Mouse (Mus musculus) c-Kit-positive CD71-negative TER-119-negative erythroid progenitor cells, embryonic 14.5 days (primary cell): ENCODE measurements around the gene Zfp36l2.

Experiments
- DNase-seq: peaks from one replicate; pipeline ENCODE4 v3.0.0-alpha.2; 2013; ENCODE audit warnings: low read depth

The Zfp36l2 gene

GRCm38 (mm10) chr17:84151306-84151705 lies 36.4 kb downstream of the Zfp36l2 start:
- DNase-seq, result no peak

- no peak for DNase-seq
These were observed 37.5 kb downstream of the Zfp36l2 start for GRCm38 (mm10) chr17:84150291-84150690.

- no peak for DNase-seq
These were observed 38.2 kb downstream of the Zfp36l2 start for GRCm38 (mm10) chr17:84149566-84149965.

GRCm38 (mm10) chr17:84148499-84149484 lies 39.0 kb downstream of the Zfp36l2 start:
- no peak for DNase-seq

GRCm38 (mm10) chr17:84147183-84148108 lies 40.3 kb downstream of the Zfp36l2 start:
- no peak for DNase-seq

GRCm38 (mm10) chr17:84146458-84147182 lies 41.1 kb downstream of the Zfp36l2 start:
- no peak for DNase-seq

- no peak for DNase-seq
These were observed 41.9 kb downstream of the Zfp36l2 start for GRCm38 (mm10) chr17:84145826-84146287.

- no peak for DNase-seq
These were observed 42.8 kb downstream of the Zfp36l2 start for GRCm38 (mm10) chr17:84144762-84145599.

GRCm38 (mm10) chr17:84144130-84144529 lies 43.6 kb downstream of the Zfp36l2 start:
- no peak for DNase-seq

GRCm38 (mm10) chr17:84143219-84143844 lies 44.4 kb downstream of the Zfp36l2 start:
- DNase-seq, result no peak

- DNase-seq, result no peak
These were observed 46.1 kb downstream of the Zfp36l2 start for GRCm38 (mm10) chr17:84141691-84142090.

- no peak for DNase-seq
These were observed 46.8 kb downstream of the Zfp36l2 start for GRCm38 (mm10) chr17:84140822-84141507.

- DNase-seq, result no peak
These were observed 50.2 kb downstream of the Zfp36l2 start for GRCm38 (mm10) chr17:84137393-84138171.

GRCm38 (mm10) chr17:84136669-84137392 lies 50.9 kb downstream of the Zfp36l2 start:
- DNase-seq, result no peak

- no peak for DNase-seq
These were observed 51.5 kb downstream of the Zfp36l2 start for GRCm38 (mm10) chr17:84136217-84136616.

GRCm38 (mm10) chr17:84135243-84135642 lies 52.5 kb downstream of the Zfp36l2 start:
- DNase-seq, result no peak
